Mouse (Mus musculus) neutrophil, adult 5-6 weeks (primary cell): ENCODE data around the gene Phactr1. TPM values are rescaled to one million over a fixed set of nuclear protein-coding genes. Genes with fewer than 3 reads are reported as not detected.

Experiments used
- ATAC-seq: fragments of 151-379, 151-347 bp; 2 replicates; pipeline ENCODE4 v1.8.0; 2017; ENCODE audit warnings: mild to moderate bottlenecking, moderate TSS enrichment; ENCODE audit not compliant: insufficient number of reproducible peaks, poor library complexity, low FRiP score, severe bottlenecking; ENCODE audit errors: extremely low read depth
- total RNA-seq: library from RNA; stranded (forward); fragments of 200-1000 nt; gene quantifications from 2 replicates; pipeline ENCODE4 v1.2.3, GENCODE M21; 2017

Phactr1 gene
- total RNA-seq, 1 experiment from 2014 or later: not detected

GRCm38 (mm10) chr13:43182465-43183201 is 502.2 kb downstream of the Phactr1 start:
- peak; percentile 75 for ATAC-seq

- ATAC-seq: no peak
Observed at GRCm38 (mm10) chr13:43183248-43184055, 503.0 kb downstream of the Phactr1 start.

- ATAC-seq: no peak
Observed at GRCm38 (mm10) chr13:43187736-43188135, 507.3 kb downstream of the Phactr1 start.
